In genomic region chr2:77556938-77557337, GRCm38 (mm10) we compare ENCODE assay signal across 14 mouse cellular contexts.
DNase-seq lines count a peak whose midpoint lies in the region; ATAC-seq and TF ChIP-seq lines count a peak whose summit lies in the region.
"Had no signal": no experiment of that assay in that cellular context is flagged by ENCODE, and none has a peak within 500 bp of the region (broad histone marks: within the 10 kb centered on the region; RNA-seq: fewer than 3 reads in every experiment).

No protein-coding gene starts in this region.

- WGBS in forebrain, embryonic 13.5 days, result 66% methylated on average over 4 of the region's 4 CpGs
- 76% methylated on average over 4 of the region's 4 CpGs for WGBS in forebrain, embryonic 11.5 days
- WGBS in forebrain, embryonic 14.5 days, result 77% methylated on average over 4 of the region's 4 CpGs
- 63% methylated on average over 4 of the region's 4 CpGs for WGBS in forebrain, embryonic 16.5 days
- 28% methylated on average over 4 of the region's 4 CpGs for WGBS in olfactory bulb, adult 2 months
- WGBS in intestine, embryonic 15.5 days, result 88% methylated on average over 4 of the region's 4 CpGs

- no peak for TF ChIP-seq POLR2A in olfactory bulb, adult 2 months (IDR thresholded peaks at IDR 0.05; ENCODE audit: insufficient read depth, low read depth, low read length)

- no peaks in the 10 kb centered on the region for H3K36me3 ChIP-seq in forebrain, embryonic 13.5 days (ENCODE audit: poor library complexity, severe bottlenecking)
- H3K36me3 ChIP-seq in forebrain, embryonic 11.5 days (ENCODE audit: control insufficient read depth, insufficient read depth, low read length), result no peaks in the 10 kb centered on the region
- no peaks in the 10 kb centered on the region for H3K36me3 ChIP-seq in forebrain, embryonic 14.5 days (ENCODE audit: control insufficient read depth, insufficient read depth, low read length)
- H3K36me3 ChIP-seq in forebrain, embryonic 16.5 days (ENCODE audit: control insufficient read depth, insufficient read depth), result no peaks in the 10 kb centered on the region
- no peaks in the 10 kb centered on the region for H3K36me3 ChIP-seq in intestine, embryonic 15.5 days
- H3K36me3 ChIP-seq: embryonic facial prominence, embryonic 10.5 days; embryonic facial prominence, embryonic 12.5 days had no signal

- TF ChIP-seq CTCF in olfactory bulb, adult 2 months (IDR thresholded peaks at IDR 0.05; ENCODE audit: insufficient read depth, low read depth, low read length), result no peak

- ATAC-seq in forebrain, embryonic 13.5 days, result 0 out of 2 replicates have a peak, but pooled peaks have one; percentile 53
- no peak for ATAC-seq in forebrain, embryonic 11.5 days (replicated peaks; ENCODE audit: low FRiP score)
- ATAC-seq in forebrain, embryonic 14.5 days, result no peak
- peak; percentile 75 for ATAC-seq in forebrain, embryonic 16.5 days
- ATAC-seq in inflammation-experienced regulatory T-cells, adult 6 months, result no peak
- ATAC-seq in intestine, embryonic 15.5 days, result no peak
- no peak for ATAC-seq in frontal cortex, adult (ENCODE audit: low TSS enrichment)

- no peaks in the 10 kb centered on the region for H3K27me3 ChIP-seq in forebrain, embryonic 13.5 days
- H3K27me3 ChIP-seq in forebrain, embryonic 11.5 days (ENCODE audit: control insufficient read depth, insufficient read depth, low read length), result no peaks in the 10 kb centered on the region
- no peaks in the 10 kb centered on the region for H3K27me3 ChIP-seq in forebrain, embryonic 14.5 days (replicated peaks; ENCODE audit: control insufficient read depth, insufficient read depth, low read length)
- H3K27me3 ChIP-seq in forebrain, embryonic 16.5 days (replicated peaks; ENCODE audit: control insufficient read depth, insufficient read depth, low read length), result no peaks in the 10 kb centered on the region
- no peaks in the 10 kb centered on the region for H3K27me3 ChIP-seq in intestine, embryonic 15.5 days (replicated peaks)
- H3K27me3 ChIP-seq: embryonic facial prominence, embryonic 12.5 days had no signal

- H3K4me2 ChIP-seq in forebrain, embryonic 13.5 days, result no peak overlapping the region
- no peak overlapping the region for H3K4me2 ChIP-seq in forebrain, embryonic 11.5 days (ENCODE audit: low read depth, low read length, severe bottlenecking)
- H3K4me2 ChIP-seq in forebrain, embryonic 14.5 days (ENCODE audit: low read length), result no peak overlapping the region
- no peak overlapping the region for H3K4me2 ChIP-seq in forebrain, embryonic 16.5 days (ENCODE audit: low read length)
- H3K4me2 ChIP-seq in intestine, embryonic 15.5 days (replicated peaks), result no peak overlapping the region
- H3K4me2 ChIP-seq: embryonic facial prominence, embryonic 12.5 days had no signal

- H3K9ac ChIP-seq in forebrain, embryonic 13.5 days, result no peak overlapping the region
- no peak overlapping the region for H3K9ac ChIP-seq in forebrain, embryonic 11.5 days (ENCODE audit: low read length)
- no peak overlapping the region for H3K9ac ChIP-seq in forebrain, embryonic 14.5 days (ENCODE audit: low read length)
- no peak overlapping the region for H3K9ac ChIP-seq in forebrain, embryonic 16.5 days (replicated peaks; ENCODE audit: low read depth, low read length)
- H3K9ac ChIP-seq in intestine, embryonic 15.5 days, result no peak overlapping the region
- H3K9ac ChIP-seq: embryonic facial prominence, embryonic 12.5 days had no signal

- H3K4me1 ChIP-seq in forebrain, embryonic 13.5 days, result no peaks in the 10 kb centered on the region
- H3K4me1 ChIP-seq in forebrain, embryonic 11.5 days (replicated peaks; ENCODE audit: control insufficient read depth, insufficient read depth, low read length), result 0 out of 2 replicates have a peak, but pooled peaks cover 2% of the 10 kb centered on the region
- H3K4me1 ChIP-seq in forebrain, embryonic 14.5 days (ENCODE audit: control insufficient read depth, insufficient read depth, low read length), result no peaks in the 10 kb centered on the region
- H3K4me1 ChIP-seq in forebrain, embryonic 16.5 days (replicated peaks; ENCODE audit: control insufficient read depth, insufficient read depth, low read length), result 0 out of 2 replicates have a peak, but pooled peaks cover 4% of the 10 kb centered on the region
- H3K4me1 ChIP-seq in olfactory bulb, adult 2 months (ENCODE audit: control insufficient read depth, insufficient read depth, low read length), result peaks cover 17% of the 10 kb centered on the region
- H3K4me1 ChIP-seq in intestine, embryonic 15.5 days (replicated peaks), result no peaks in the 10 kb centered on the region
- H3K4me1 ChIP-seq: embryonic facial prominence, embryonic 12.5 days had no signal

- H3K4me3 ChIP-seq in forebrain, embryonic 13.5 days, result no peak overlapping the region
- no peak overlapping the region for H3K4me3 ChIP-seq in forebrain, embryonic 11.5 days (ENCODE audit: low read depth, low read length)
- H3K4me3 ChIP-seq in forebrain, embryonic 14.5 days (ENCODE audit: low read depth, low read length), result no peak overlapping the region
- no peak overlapping the region for H3K4me3 ChIP-seq in forebrain, embryonic 16.5 days (replicated peaks; ENCODE audit: low read length)
- no peak overlapping the region for H3K4me3 ChIP-seq in olfactory bulb, adult 2 months (ENCODE audit: insufficient read depth, low read depth, low read length)
- no peak overlapping the region for H3K4me3 ChIP-seq in intestine, embryonic 15.5 days (replicated peaks)
- H3K4me3 ChIP-seq: embryonic facial prominence, embryonic 10.5 days; embryonic facial prominence, embryonic 12.5 days had no signal

- H3K9me3 ChIP-seq in forebrain, embryonic 13.5 days (replicated peaks), result no peaks in the 10 kb centered on the region
- no peaks in the 10 kb centered on the region for H3K9me3 ChIP-seq in forebrain, embryonic 11.5 days (ENCODE audit: control insufficient read depth, low read length)
- H3K9me3 ChIP-seq in forebrain, embryonic 14.5 days (replicated peaks; ENCODE audit: control insufficient read depth, low read length), result no peaks in the 10 kb centered on the region
- no peaks in the 10 kb centered on the region for H3K9me3 ChIP-seq in forebrain, embryonic 16.5 days (ENCODE audit: control insufficient read depth, low read length)
- H3K9me3 ChIP-seq in intestine, embryonic 15.5 days, result no peaks in the 10 kb centered on the region
- H3K9me3 ChIP-seq: embryonic facial prominence, embryonic 10.5 days; embryonic facial prominence, embryonic 12.5 days had no signal

- H3K27ac ChIP-seq in forebrain, embryonic 13.5 days, result no peak overlapping the region; the same call in 1 of the 2 replicates
- H3K27ac ChIP-seq in forebrain, embryonic 11.5 days (ENCODE audit: low read depth, low read length), result no peak overlapping the region
- H3K27ac ChIP-seq in forebrain, embryonic 14.5 days (ENCODE audit: low read depth, low read length), result no peak overlapping the region
- no peak overlapping the region for H3K27ac ChIP-seq in forebrain, embryonic 16.5 days (ENCODE audit: low read length)
- H3K27ac ChIP-seq in olfactory bulb, adult 2 months (ENCODE audit: insufficient read depth, low read depth, low read length), result peak overlapping the region; percentile 86
- no peak overlapping the region for H3K27ac ChIP-seq in intestine, embryonic 15.5 days
- H3K27ac ChIP-seq: embryonic facial prominence, embryonic 10.5 days; embryonic facial prominence, embryonic 12.5 days had no signal

- no peak for DNase-seq in forebrain, embryonic 11.5 days (ENCODE audit: low spot score)
- peak; percentile 18 for DNase-seq in forebrain, embryonic 14.5 days (ENCODE audit: low spot score)
- DNase-seq: adrenal gland, adult 2 months; adrenal gland, postnatal 10 days; adrenal gland, postnatal 25 days; cerebellum, adult 11-12 months had no signal

Comparison
In these comparisons a context has a peak if more than half of its experiments do, and no peak if none do; other contexts are left out.
1. ATAC-seq: peak in forebrain, embryonic 13.5 days (single experiment) and forebrain, embryonic 16.5 days (single experiment); none in forebrain, embryonic 11.5 days (single experiment), forebrain, embryonic 14.5 days (single experiment), inflammation-experienced regulatory T-cells, adult 6 months (single experiment), intestine, embryonic 15.5 days (single experiment) and frontal cortex, adult (single experiment).